Mouse (Mus musculus) liver, embryonic 16.5 days (tissue): ENCODE measurements at regions not wholly inside any gene's neighbourhood (a gene's known extent, or its start where the extent isn't known, plus 50 kb on each side); places are given as distances from the start of the nearest gene placed in this dataset.
A peak's percentile ranks its signal among the peaks of the same experiment; 100 is the strongest.

Experiments used
- ATAC-seq: fragments of 200-750 bp; cut with Nextera tagmentation; 2 replicates; pipeline ENCODE4 v1.8.0; 2017; ENCODE audit warnings: low read depth, mild to moderate bottlenecking, moderate number of reproducible peaks, moderate library complexity
- H3K27ac ChIP-seq: fragments of 300-500 bp; sonication (generic); 2 replicates; pipeline ENCODE4 v1.5.1; 2014; ENCODE audit warnings: mild to moderate bottlenecking, low read length
- H3K27me3 ChIP-seq: fragments of 300-500 bp; sonication (generic); 2 replicates; pipeline ENCODE4 v1.6.1; 2014; ENCODE audit warnings: low read depth, low read length, mixed read lengths; ENCODE audit not compliant: control insufficient read depth, insufficient read depth
- H3K36me3 ChIP-seq: fragments of 300-500 bp; sonication (generic); 2 replicates; pipeline ENCODE4 v1.6.1; 2014; ENCODE audit warnings: mild to moderate bottlenecking; ENCODE audit not compliant: control insufficient read depth, insufficient read depth
- H3K4me1 ChIP-seq: fragments of 300-500 bp; sonication (generic); 2 replicates; pipeline ENCODE4 v1.6.1; 2014; ENCODE audit warnings: low read depth, low read length, mixed read lengths; ENCODE audit not compliant: control insufficient read depth
- H3K4me2 ChIP-seq: fragments of 300-500 bp; sonication (generic); 2 replicates; pipeline ENCODE4 v1.6.1; 2014; ENCODE audit warnings: low read depth, low read length, mixed read lengths
- H3K4me3 ChIP-seq: fragments of 300-500 bp; sonication (generic); 2 replicates; pipeline ENCODE4 v1.5.1; 2014; ENCODE audit warnings: low read depth, mild to moderate bottlenecking, low read length
- H3K9ac ChIP-seq: fragments of 300-500 bp; sonication (generic); 2 replicates; pipeline ENCODE4 v1.6.1; 2014; ENCODE audit warnings: low read depth, low read length
- H3K9me3 ChIP-seq: fragments of 300-500 bp; sonication (generic); replicated peaks from 2 replicates; pipeline ENCODE4 v1.6.1; 2016; ENCODE audit warnings: low read length; ENCODE audit not compliant: control insufficient read depth
- WGBS: fragments of 180-500 bp; shearing (Covaris S2); extraction: QIAGEN DNeasy Blood & Tissue Kit; methylation state at CpG from one replicate; pipeline ENCODE4 v1.1.7; 2014; ENCODE audit not compliant: insufficient replicate concordance; 5-methylcytosine and 5-hydroxymethylcytosine counted together

DNA sequence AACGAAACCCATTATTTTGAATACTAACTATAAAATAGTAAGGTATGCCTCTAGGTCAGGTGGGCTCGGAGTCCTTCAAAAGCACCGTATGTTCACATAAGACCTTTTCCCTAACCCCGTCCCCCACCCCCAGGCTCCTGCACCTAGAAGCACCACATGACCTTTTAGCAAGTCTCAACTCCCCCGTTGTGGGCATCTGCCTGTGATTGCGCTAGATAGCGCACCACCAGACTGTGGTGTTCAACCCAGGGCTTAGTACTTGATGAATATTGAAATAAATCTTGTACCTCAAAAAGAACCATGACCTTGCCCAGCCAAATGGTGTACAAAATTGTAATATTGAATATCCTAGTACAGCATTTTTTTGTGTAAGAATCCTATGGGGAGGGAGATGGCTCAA is 99.8 kb downstream of the Rpap3 start:
- Histone ChIP-seq H3K36me3 (no peaks in the 10 kb centered on the region), H3K9me3 (no peaks in the 10 kb centered on the region), H3K4me2 (no peak overlapping the region), H3K9ac (no peak overlapping the region), H3K27me3 (no peaks in the 10 kb centered on the region), H3K4me1 (no peaks in the 10 kb centered on the region), H3K27ac (no peak overlapping the region), H3K4me3 (no peak overlapping the region)
- ATAC-seq = no peak
- 78% methylated on average over 7 of the region's 7 CpGs for WGBS

DNA sequence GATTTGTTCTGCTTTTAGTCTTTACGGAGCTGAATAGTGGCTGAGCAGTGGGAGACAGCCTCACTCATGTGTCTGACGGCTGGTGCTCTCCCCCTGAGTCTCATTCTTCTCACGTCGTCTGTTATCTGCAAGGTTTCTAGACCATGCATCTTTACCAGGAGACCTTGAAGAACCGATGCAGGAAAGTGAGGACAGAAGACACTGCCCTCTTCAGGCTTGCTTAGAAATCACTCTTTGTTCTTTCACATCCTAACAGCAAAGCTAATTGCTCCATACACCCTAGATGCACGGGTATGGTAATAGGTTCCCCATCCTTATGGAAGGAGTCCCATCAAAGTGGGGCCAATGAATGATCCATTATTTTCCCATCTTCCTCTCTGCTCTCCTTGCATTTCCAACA is 102.1 kb downstream of the Rpap3 start:
- H3K9me3 ChIP-seq = no peaks in the 10 kb centered on the region
- H3K4me1 ChIP-seq = no peaks in the 10 kb centered on the region
- H3K4me2 ChIP-seq = no peak overlapping the region
- no peak overlapping the region for H3K4me3 ChIP-seq
- H3K36me3 ChIP-seq = no peaks in the 10 kb centered on the region
- ATAC-seq = no peak
- 24% methylated on average over 6 of the region's 6 CpGs for WGBS
- no peak overlapping the region for H3K9ac ChIP-seq
- no peaks in the 10 kb centered on the region for H3K27me3 ChIP-seq
- no peak overlapping the region for H3K27ac ChIP-seq

GRCm38 (mm10) chr15:97598270-97598669 is 107.4 kb downstream of the Rpap3 start:
- Histone ChIP-seq H3K9me3 (no peaks in the 10 kb centered on the region), H3K9ac (no peak overlapping the region), H3K36me3 (no peaks in the 10 kb centered on the region), H3K4me1 (no peaks in the 10 kb centered on the region), H3K4me3 (no peak overlapping the region), H3K27ac (no peak overlapping the region), H3K27me3 (no peaks in the 10 kb centered on the region), H3K4me2 (no peak overlapping the region)
- no peak for ATAC-seq
- WGBS = 74% methylated on average over 8 of the region's 8 CpGs

- H3K36me3 ChIP-seq = no peaks in the 10 kb centered on the region
- H3K4me2 ChIP-seq = no peak overlapping the region
- H3K27me3 ChIP-seq = no peaks in the 10 kb centered on the region
- ATAC-seq = no peak
- WGBS = 64% methylated on average over 8 of the region's 8 CpGs
- H3K27ac ChIP-seq = no peak overlapping the region
- no peak overlapping the region for H3K9ac ChIP-seq
- H3K9me3 ChIP-seq = no peaks in the 10 kb centered on the region
- no peak overlapping the region for H3K4me3 ChIP-seq
- H3K4me1 ChIP-seq = no peaks in the 10 kb centered on the region
Observed at GRCm38 (mm10) chr15:97596514-97597081, 109.0 kb downstream of the Rpap3 start.

- Histone ChIP-seq H3K27me3 (no peaks in the 10 kb centered on the region), H3K27ac (no peak overlapping the region), H3K4me3 (no peak overlapping the region), H3K4me2 (no peak overlapping the region), H3K9ac (no peak overlapping the region), H3K4me1 (peaks cover 2% of the 10 kb centered on the region), H3K9me3 (no peaks in the 10 kb centered on the region), H3K36me3 (no peaks in the 10 kb centered on the region)
- no peak for ATAC-seq
- 53% methylated on average over 6 of the region's 6 CpGs for WGBS
Observed at GRCm38 (mm10) chr15:97595284-97595796, 110.3 kb downstream of the Rpap3 start.

- 40% methylated on average over 11 of the region's 11 CpGs for WGBS
Observed at GRCm38 (mm10) chr15:97593781-97594600, 111.6 kb downstream of the Rpap3 start.

GRCm38 (mm10) chr15:97592786-97593185 is 112.8 kb downstream of the Rpap3 start:
- H3K27me3 ChIP-seq = no peaks in the 10 kb centered on the region
- ATAC-seq = no peak

More at GRCm38 (mm10) chr15:97593781-97594600, 111.6 kb downstream of the Rpap3 start:
- H3K27me3 ChIP-seq = no peaks in the 10 kb centered on the region
- no peak overlapping the region for H3K4me3 ChIP-seq
- peaks cover 2% of the 10 kb centered on the region for H3K4me1 ChIP-seq
- no peak overlapping the region for H3K4me2 ChIP-seq
- H3K9ac ChIP-seq = no peak overlapping the region
- H3K27ac ChIP-seq = no peak overlapping the region
- H3K9me3 ChIP-seq = no peaks in the 10 kb centered on the region
- no peak for ATAC-seq
- no peaks in the 10 kb centered on the region for H3K36me3 ChIP-seq

GRCm38 (mm10) chr15:97591406-97591805 is 114.2 kb downstream of the Rpap3 start:
- 16% methylated on average over 4 of the region's 4 CpGs for whole genome bisulfite sequencing
- Histone ChIP-seq H3K4me1 (peaks cover 2% of the 10 kb centered on the region), H3K9ac (no peak overlapping the region), H3K4me2 (no peak overlapping the region), H3K27ac (no peak overlapping the region; the same call in 1 of the 2 replicates), H3K27me3 (no peaks in the 10 kb centered on the region), H3K36me3 (no peaks in the 10 kb centered on the region), H3K4me3 (no peak overlapping the region), H3K9me3 (no peaks in the 10 kb centered on the region)
- no peak for ATAC-seq

More at GRCm38 (mm10) chr15:97592786-97593185, 112.8 kb downstream of the Rpap3 start:
- Histone ChIP-seq H3K4me1 (peaks cover 2% of the 10 kb centered on the region), H3K9ac (no peak overlapping the region), H3K4me3 (no peak overlapping the region), H3K27ac (no peak overlapping the region), H3K36me3 (no peaks in the 10 kb centered on the region), H3K4me2 (no peak overlapping the region), H3K9me3 (no peaks in the 10 kb centered on the region)
- 72% methylated on average over 11 of the region's 11 CpGs for WGBS

- Histone ChIP-seq H3K27ac (no peak overlapping the region; the same call in 1 of the 2 replicates), H3K9me3 (no peaks in the 10 kb centered on the region), H3K4me3 (no peak overlapping the region), H3K9ac (no peak overlapping the region), H3K4me2 (no peak overlapping the region), H3K36me3 (no peaks in the 10 kb centered on the region), H3K27me3 (no peaks in the 10 kb centered on the region), H3K4me1 (peaks cover 2% of the 10 kb centered on the region)
- peak; percentile 56 for ATAC-seq
- 14% methylated on average over 7 of the region's 7 CpGs for WGBS
Observed at GRCm38 (mm10) chr15:97590732-97591292, 114.8 kb downstream of the Rpap3 start.
